In genomic region chr5:142549441-142549840, GRCm38 (mm10) we compare ENCODE assay signal across 12 mouse cellular contexts. TPM values are rescaled to one million over a fixed set of nuclear protein-coding genes. Genes with fewer than 3 reads are reported as not detected.
DNase-seq lines count a peak whose midpoint lies in the region; ATAC-seq and TF ChIP-seq lines count a peak whose summit lies in the region.
"Had no signal": no experiment of that assay in that cellular context is flagged by ENCODE, and none has a peak within 500 bp of the region (broad histone marks: within the 10 kb centered on the region; RNA-seq: fewer than 3 reads in every experiment).

No protein-coding gene starts in this region.

- peaks cover 26% of the 10 kb centered on the region for H3K27me3 ChIP-seq in forebrain, embryonic 13.5 days
- peaks cover 7% of the 10 kb centered on the region for H3K27me3 ChIP-seq in forebrain, embryonic 11.5 days (ENCODE audit: control insufficient read depth, insufficient read depth, low read length)
- H3K27me3 ChIP-seq in E14TG2a.4 (ENCODE audit: insufficient read depth, low read length), result peaks cover 5% of the 10 kb centered on the region; the same call in 1 of the 2 replicates
- H3K27me3 ChIP-seq in heart, embryonic 16.5 days (ENCODE audit: control insufficient read depth, insufficient read depth, low read length), result no peaks in the 10 kb centered on the region
- H3K27me3 ChIP-seq in midbrain, embryonic 10.5 days (ENCODE audit: low read depth, poor library complexity, severe bottlenecking), result peaks cover 23% of the 10 kb centered on the region
- H3K27me3 ChIP-seq in liver, embryonic 11.5 days (replicated peaks; ENCODE audit: control insufficient read depth, insufficient read depth, low read length), result peaks cover 21% of the 10 kb centered on the region

- no peak for ATAC-seq in forebrain, embryonic 13.5 days
- no peak for ATAC-seq in forebrain, embryonic 11.5 days (replicated peaks; ENCODE audit: low FRiP score)
- no peak for ATAC-seq in heart, embryonic 16.5 days (replicated peaks; ENCODE audit: extremely low read depth, insufficient read depth, low FRiP score)
- ATAC-seq in liver, embryonic 11.5 days (replicated peaks; ENCODE audit: low FRiP score), result no peak
- ATAC-seq: activated CD4-positive, CD25-positive, alpha-beta regulatory T cell, adult 4 months had no signal

- H3K4me2 ChIP-seq in forebrain, embryonic 13.5 days, result peak overlapping the region; percentile 96; the same call in 1 of the 2 replicates
- H3K4me2 ChIP-seq in forebrain, embryonic 11.5 days (ENCODE audit: low read depth, low read length, severe bottlenecking), result no peak overlapping the region
- H3K4me2 ChIP-seq in heart, embryonic 16.5 days (ENCODE audit: low read depth, low read length), result peak overlapping the region; percentile 95
- H3K4me2 ChIP-seq in liver, embryonic 11.5 days, result no peak overlapping the region

- H3K9me3 ChIP-seq in forebrain, embryonic 13.5 days (replicated peaks), result no peaks in the 10 kb centered on the region
- H3K9me3 ChIP-seq in forebrain, embryonic 11.5 days (ENCODE audit: control insufficient read depth, low read length), result no peaks in the 10 kb centered on the region; the same call in 1 of the 2 replicates
- no peaks in the 10 kb centered on the region for H3K9me3 ChIP-seq in E14TG2a.4 (ENCODE audit: low read length)
- no peaks in the 10 kb centered on the region for H3K9me3 ChIP-seq in heart, embryonic 16.5 days (replicated peaks; ENCODE audit: control insufficient read depth, low read length)
- H3K9me3 ChIP-seq in midbrain, embryonic 10.5 days (replicated peaks), result no peaks in the 10 kb centered on the region
- no peaks in the 10 kb centered on the region for H3K9me3 ChIP-seq in liver, embryonic 11.5 days (ENCODE audit: control insufficient read depth, low read length)

- H3K9ac ChIP-seq in forebrain, embryonic 13.5 days, result no peak overlapping the region
- H3K9ac ChIP-seq in forebrain, embryonic 11.5 days (ENCODE audit: low read length), result no peak overlapping the region
- H3K9ac ChIP-seq in heart, embryonic 16.5 days (ENCODE audit: low read length), result no peak overlapping the region; the same call in none of the 2 replicates
- no peak overlapping the region for H3K9ac ChIP-seq in liver, embryonic 11.5 days (ENCODE audit: low read depth, low read length)

- no peak for TF ChIP-seq CTCF in E14TG2a.4 (conservative IDR thresholded peaks at IDR 0.05; ENCODE audit: low read length)

- 55% methylated on average over 9 of the region's 9 CpGs for WGBS in forebrain, embryonic 13.5 days
- WGBS in forebrain, embryonic 11.5 days, result 49% methylated on average over 9 of the region's 9 CpGs
- 49% methylated on average over 9 of the region's 9 CpGs for WGBS in heart, embryonic 16.5 days
- WGBS in midbrain, embryonic 10.5 days, result 46% methylated on average over 9 of the region's 9 CpGs
- WGBS in liver, embryonic 11.5 days, result 57% methylated on average over 9 of the region's 9 CpGs

- H3K4me1 ChIP-seq in forebrain, embryonic 13.5 days, result peaks cover 14% of the 10 kb centered on the region
- peaks cover 8% of the 10 kb centered on the region for H3K4me1 ChIP-seq in forebrain, embryonic 11.5 days (replicated peaks; ENCODE audit: control insufficient read depth, insufficient read depth, low read length)
- H3K4me1 ChIP-seq in E14TG2a.4 (replicated peaks; ENCODE audit: low read depth, low read length), result peaks cover 56% of the 10 kb centered on the region
- H3K4me1 ChIP-seq in heart, embryonic 16.5 days (ENCODE audit: control insufficient read depth, insufficient read depth, low read length), result peaks cover 19% of the 10 kb centered on the region
- H3K4me1 ChIP-seq in midbrain, embryonic 10.5 days, result peaks cover 42% of the 10 kb centered on the region
- H3K4me1 ChIP-seq in liver, embryonic 11.5 days (replicated peaks; ENCODE audit: control insufficient read depth, insufficient read depth, low read length), result peaks cover 10% of the 10 kb centered on the region

- no peak overlapping the region for H3K27ac ChIP-seq in forebrain, embryonic 13.5 days
- no peak overlapping the region for H3K27ac ChIP-seq in forebrain, embryonic 11.5 days (ENCODE audit: low read depth, low read length)
- H3K27ac ChIP-seq in heart, embryonic 16.5 days (ENCODE audit: low read length), result peak overlapping the region; percentile 83
- 0 out of 2 replicates have a peak overlapping the region, but pooled peaks have one; percentile 42 for H3K27ac ChIP-seq in midbrain, embryonic 10.5 days (replicated peaks)
- H3K27ac ChIP-seq in liver, embryonic 11.5 days (ENCODE audit: low read depth, low read length), result no peak overlapping the region
- H3K27ac ChIP-seq: macrophage had no signal

- no peaks in the 10 kb centered on the region for H3K36me3 ChIP-seq in forebrain, embryonic 13.5 days (ENCODE audit: poor library complexity, severe bottlenecking)
- no peaks in the 10 kb centered on the region for H3K36me3 ChIP-seq in forebrain, embryonic 11.5 days (ENCODE audit: control insufficient read depth, insufficient read depth, low read length)
- H3K36me3 ChIP-seq in E14TG2a.4 (ENCODE audit: insufficient read depth, low read length), result no peaks in the 10 kb centered on the region
- no peaks in the 10 kb centered on the region for H3K36me3 ChIP-seq in heart, embryonic 16.5 days (ENCODE audit: control insufficient read depth, insufficient read depth)
- H3K36me3 ChIP-seq in midbrain, embryonic 10.5 days, result no peaks in the 10 kb centered on the region
- no peaks in the 10 kb centered on the region for H3K36me3 ChIP-seq in liver, embryonic 11.5 days (ENCODE audit: control insufficient read depth, insufficient read depth, low read length)

- DNase-seq in forebrain, embryonic 11.5 days (ENCODE audit: low spot score), result no peak
- no peak for DNase-seq in midbrain, embryonic 10.5 days (ENCODE audit: low spot score)
- no peak for DNase-seq in ovary, postnatal 36 days (ENCODE audit: low spot score)
- no peak for DNase-seq in ovary, postnatal 10 days (ENCODE audit: low spot score)
- no peak for DNase-seq in liver, embryonic 11.5 days (ENCODE audit: low spot score)
- DNase-seq: B cell, adult 2 months; cerebellum, postnatal 36 days had no signal

- H3K4me3 ChIP-seq in forebrain, embryonic 13.5 days, result no peak overlapping the region
- no peak overlapping the region for H3K4me3 ChIP-seq in forebrain, embryonic 11.5 days (ENCODE audit: low read depth, low read length)
- peak overlapping the region; percentile 92 for H3K4me3 ChIP-seq in E14TG2a.4 (replicated peaks; ENCODE audit: low read length)
- peak overlapping the region; percentile 68; the same call in 1 of the 2 replicates for H3K4me3 ChIP-seq in heart, embryonic 16.5 days (ENCODE audit: low read length)
- no peak overlapping the region for H3K4me3 ChIP-seq in midbrain, embryonic 10.5 days
- H3K4me3 ChIP-seq in liver, embryonic 11.5 days (ENCODE audit: low read depth, low read length), result no peak overlapping the region

RNA-seq across cellular contexts. Expression of gene Radil, which starts 1.5 kb away (rescaled TPM):
- 4.5 and 5.4 TPM in 2 replicates for polyA plus RNA-seq in forebrain, embryonic 13.5 days (2015; fragmentation: Nextera tagmentation; extraction: Ambion mirVana)
- polyA plus RNA-seq in forebrain, embryonic 11.5 days (2014; fragmentation: Nextera tagmentation; extraction: Ambion mirVana), result 1.9 and 2.1 TPM in 2 replicates
- polyA plus RNA-seq in heart, embryonic 16.5 days (2015; fragmentation: Nextera tagmentation; extraction: Ambion mirVana), result 9.0 and 11.9 TPM in 2 replicates
- polyA plus RNA-seq in midbrain, embryonic 10.5 days (2016; fragmentation: Nextera tagmentation; extraction: Ambion mirVana), result 4.9 and 6.1 TPM in 2 replicates
- polyA plus RNA-seq in liver, embryonic 11.5 days (2014; fragmentation: Nextera tagmentation; extraction: Ambion mirVana), result 1.1 and 1.2 TPM in 2 replicates
- polyA plus RNA-seq: activated CD4-positive, CD25-positive, alpha-beta regulatory T cell, adult 4 months; macrophage had no signal

RNA-seq across cellular contexts. Expression of gene Papolb, which starts 19.6 kb away (rescaled TPM):
- polyA plus RNA-seq in forebrain, embryonic 13.5 days (2015; fragmentation: Nextera tagmentation; extraction: Ambion mirVana), result 0.06 and 0.12 TPM in 2 replicates
- 0.12 and 0.25 TPM in 2 replicates for polyA plus RNA-seq in forebrain, embryonic 11.5 days (2014; fragmentation: Nextera tagmentation; extraction: Ambion mirVana)
- polyA plus RNA-seq in heart, embryonic 16.5 days (2015; fragmentation: Nextera tagmentation; extraction: Ambion mirVana), result 0.05 and 0.14 TPM in 2 replicates
- 0.15 and 0.20 TPM in 2 replicates for polyA plus RNA-seq in midbrain, embryonic 10.5 days (2016; fragmentation: Nextera tagmentation; extraction: Ambion mirVana)
- 0.19 TPM in 1 of 2 replicates, not detected in the other for polyA plus RNA-seq in liver, embryonic 11.5 days (2014; fragmentation: Nextera tagmentation; extraction: Ambion mirVana)
- polyA plus RNA-seq: activated CD4-positive, CD25-positive, alpha-beta regulatory T cell, adult 4 months; macrophage had no signal

RNA-seq across cellular contexts. Expression of gene Mmd2, which starts 59.2 kb away (rescaled TPM):
- polyA plus RNA-seq in forebrain, embryonic 13.5 days (2015; fragmentation: Nextera tagmentation; extraction: Ambion mirVana), result 42.7 and 43.1 TPM in 2 replicates
- 6.6 and 7.3 TPM in 2 replicates for polyA plus RNA-seq in forebrain, embryonic 11.5 days (2014; fragmentation: Nextera tagmentation; extraction: Ambion mirVana)
- polyA plus RNA-seq in heart, embryonic 16.5 days (2015; fragmentation: Nextera tagmentation; extraction: Ambion mirVana), result 0.14 and 0.24 TPM in 2 replicates
- polyA plus RNA-seq in midbrain, embryonic 10.5 days (2016; fragmentation: Nextera tagmentation; extraction: Ambion mirVana), result 4.8 and 7.3 TPM in 2 replicates
- polyA plus RNA-seq in liver, embryonic 11.5 days (2014; fragmentation: Nextera tagmentation; extraction: Ambion mirVana), result 20.2 and 23.0 TPM in 2 replicates
- polyA plus RNA-seq: activated CD4-positive, CD25-positive, alpha-beta regulatory T cell, adult 4 months; macrophage had no signal

Comparison
In these comparisons a context has a peak if more than half of its experiments do, and no peak if none do; other contexts are left out.
1. H3K4me2 ChIP-seq: peak in forebrain, embryonic 13.5 days (single experiment) and heart, embryonic 16.5 days (single experiment); none in forebrain, embryonic 11.5 days (single experiment) and liver, embryonic 11.5 days (single experiment).
2. H3K27ac ChIP-seq: peak in heart, embryonic 16.5 days (single experiment) and midbrain, embryonic 10.5 days (single experiment); none in forebrain, embryonic 13.5 days (single experiment), forebrain, embryonic 11.5 days (single experiment) and liver, embryonic 11.5 days (single experiment).
3. H3K4me3 ChIP-seq: peak in E14TG2a.4 (single experiment) and heart, embryonic 16.5 days (single experiment); none in forebrain, embryonic 13.5 days (single experiment), forebrain, embryonic 11.5 days (single experiment), midbrain, embryonic 10.5 days (single experiment) and liver, embryonic 11.5 days (single experiment).